Mouse (Mus musculus) CH12.LX (cell line): ENCODE results near the gene Ttc3.

Experiments used
- BHLHE40 ChIP-seq: IDR thresholded peaks from 2 replicates; pipeline ENCODE4 v1.6.1; 2011; ENCODE audit warnings: mild to moderate bottlenecking, low read depth, low read length, improper control_type of control experiment
- CTCF ChIP-seq, 2 experiments: IDR thresholded peaks in 1 of 2; conservative IDR thresholded peaks in 1 of 2; 2 replicates each; pipeline ENCODE4 v1.5.1; 2011 to 2012; ENCODE audit warnings: low read depth in 2 of 2, low read length in 2 of 2, improper control_type of control experiment in 1 of 2, inconsistent platforms in 1 of 2, mild to moderate bottlenecking in 1 of 2, moderate library complexity in 1 of 2
- GABPA ChIP-seq: IDR thresholded peaks from 2 replicates; pipeline ENCODE4 v1.6.1; 2012; ENCODE audit warnings: low read depth, low read length, improper control_type of control experiment, inconsistent platforms; ENCODE audit not compliant: insufficient replicate concordance
- JUND ChIP-seq: conservative IDR thresholded peaks from 2 replicates; pipeline ENCODE4 v1.6.1; 2011; ENCODE audit warnings: low read depth, low read length, improper control_type of control experiment
- NELFE ChIP-seq: IDR thresholded peaks from 2 replicates; pipeline ENCODE4 v1.6.1; 2011; ENCODE audit warnings: low read depth, low read length, improper control_type of control experiment
- NRF1 ChIP-seq: IDR thresholded peaks from 2 replicates; pipeline ENCODE4 v1.6.1; 2014; ENCODE audit warnings: low read depth, mild to moderate bottlenecking, inconsistent platforms, low read length, improper control_type of control experiment, moderate library complexity
- POLR2A ChIP-seq: IDR thresholded peaks from 2 replicates; pipeline ENCODE4 v1.6.1; 2011; ENCODE audit warnings: low read depth, mild to moderate bottlenecking, improper control_type of control experiment, low read length
- RCOR1 ChIP-seq: conservative IDR thresholded peaks from 2 replicates; pipeline ENCODE4 v1.6.1; 2012; ENCODE audit warnings: low read depth, mild to moderate bottlenecking, inconsistent platforms, low read length, improper control_type of control experiment
- USF1 ChIP-seq: IDR thresholded peaks from 2 replicates; pipeline ENCODE4 v1.6.1; 2014; ENCODE audit warnings: low read depth, mild to moderate bottlenecking, inconsistent platforms, low read length, improper control_type of control experiment
- USF2 ChIP-seq: conservative IDR thresholded peaks from 2 replicates; pipeline ENCODE4 v1.6.1; 2011; ENCODE audit warnings: low read depth, low read length, improper control_type of control experiment
- ZC3H11A ChIP-seq: IDR thresholded peaks from 2 replicates; pipeline ENCODE4 v1.6.1; 2012; ENCODE audit warnings: low read depth, mild to moderate bottlenecking, inconsistent platforms, low read length, improper control_type of control experiment
- ZNF384 ChIP-seq: IDR thresholded peaks from 2 replicates; pipeline ENCODE4 v1.6.1; 2012; ENCODE audit warnings: low read depth, low read length, improper control_type of control experiment, inconsistent platforms

DNA sequence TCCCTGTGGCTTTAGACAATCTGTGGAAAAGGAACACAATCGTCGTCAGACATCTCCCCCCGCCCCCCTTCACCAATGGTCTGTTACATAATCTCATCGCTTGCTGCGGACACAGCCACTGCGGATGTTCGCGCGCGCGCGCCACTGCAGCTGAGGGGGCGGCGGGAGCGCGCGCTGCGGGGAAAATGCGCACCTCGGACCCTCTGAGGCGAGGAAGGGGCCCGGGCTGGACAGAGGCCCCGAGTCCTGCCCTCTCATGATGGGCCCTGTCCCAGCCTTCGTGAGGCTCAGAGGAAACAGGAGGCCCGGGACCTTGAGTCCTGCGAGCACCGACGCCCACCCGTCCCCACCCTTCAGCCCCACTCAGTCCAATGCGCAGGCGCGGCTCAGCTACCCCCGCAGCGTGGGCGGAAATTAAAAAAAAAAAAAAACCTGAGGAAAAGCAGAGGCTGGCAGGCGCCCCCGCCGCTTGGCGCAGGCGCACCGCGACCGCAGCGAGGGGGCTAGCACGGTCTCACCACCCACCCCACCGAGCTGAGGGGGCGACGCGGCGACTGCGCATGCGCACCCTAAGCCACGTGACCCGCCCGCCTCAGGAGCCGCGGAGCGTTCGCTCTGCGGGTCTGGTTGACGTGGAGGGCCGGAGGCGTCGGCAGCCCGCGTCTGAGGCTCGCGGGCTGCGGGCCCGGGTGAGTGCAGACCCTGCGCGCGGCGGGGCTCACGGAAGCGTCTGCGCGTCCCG, at the start of gene Ttc3:
- TF ChIP-seq NELFE (peak; percentile 88), ZNF384 (peak; percentile 94), NRF1 (peak; percentile 93), CTCF (conservative IDR thresholded peaks at IDR 0.05 in 1 of 2, IDR thresholded peaks at IDR 0.05 in 1 of 2; ENCODE audit: low read depth in 2 of 2, low read length in 2 of 2) (no peak), GABPA (no peak), USF1 (peak; percentile 99), POLR2A (peak; percentile 92), ZC3H11A (no peak), BHLHE40 (peak; percentile 87), JUND (no peak), RCOR1 (peak; percentile 66; the same call in 1 of the 2 replicates), USF2 (peak; percentile 91)
